Mouse (Mus musculus) megakaryocyte, embryonic 14.5 days (primary cell): ENCODE data around the gene Scml4. TPM values are rescaled to one million over a fixed set of nuclear protein-coding genes. Genes with fewer than 3 reads are reported as not detected.

Source experiments
- H3K27me3 ChIP-seq: replicated peaks from 2 replicates; pipeline ENCODE3; 2012; ENCODE audit warnings: inconsistent platforms
- H3K36me3 ChIP-seq: replicated peaks from 2 replicates; pipeline ENCODE3; 2012; ENCODE audit warnings: low read length, inconsistent platforms, mixed read lengths
- H3K4me1 ChIP-seq: 2 replicates; pipeline ENCODE4 v1.6.1; 2012; ENCODE audit warnings: inconsistent platforms
- H3K4me3 ChIP-seq: replicated peaks from 2 replicates; pipeline ENCODE3; 2012; ENCODE audit warnings: moderate library complexity, mild to moderate bottlenecking, inconsistent platforms
- H3K9me3 ChIP-seq: 2 replicates; pipeline ENCODE4 v1.6.1; 2012; ENCODE audit warnings: inconsistent platforms
- FLI1 ChIP-seq: IDR thresholded peaks from 2 replicates; pipeline ENCODE4 v1.6.1; 2012; ENCODE audit warnings: low read length, inconsistent platforms, mixed read lengths
- GATA1 ChIP-seq: IDR thresholded peaks from 3 replicates; pipeline ENCODE4 v1.6.1; 2012; ENCODE audit warnings: mixed read lengths, low read length, inconsistent platforms, borderline replicate concordance
- polyA plus RNA-seq: library from polyadenylated mRNA; stranded (reverse); fragments of >175 nt; gene quantifications from 2 replicates; pipeline ENCODE4 v1.2.3, GENCODE M21; 2012; ENCODE audit warnings: low replicate concordance; ENCODE audit not compliant: insufficient read depth

Scml4 gene
- not detected in 2 replicates for polyA plus RNA-seq

DNA sequence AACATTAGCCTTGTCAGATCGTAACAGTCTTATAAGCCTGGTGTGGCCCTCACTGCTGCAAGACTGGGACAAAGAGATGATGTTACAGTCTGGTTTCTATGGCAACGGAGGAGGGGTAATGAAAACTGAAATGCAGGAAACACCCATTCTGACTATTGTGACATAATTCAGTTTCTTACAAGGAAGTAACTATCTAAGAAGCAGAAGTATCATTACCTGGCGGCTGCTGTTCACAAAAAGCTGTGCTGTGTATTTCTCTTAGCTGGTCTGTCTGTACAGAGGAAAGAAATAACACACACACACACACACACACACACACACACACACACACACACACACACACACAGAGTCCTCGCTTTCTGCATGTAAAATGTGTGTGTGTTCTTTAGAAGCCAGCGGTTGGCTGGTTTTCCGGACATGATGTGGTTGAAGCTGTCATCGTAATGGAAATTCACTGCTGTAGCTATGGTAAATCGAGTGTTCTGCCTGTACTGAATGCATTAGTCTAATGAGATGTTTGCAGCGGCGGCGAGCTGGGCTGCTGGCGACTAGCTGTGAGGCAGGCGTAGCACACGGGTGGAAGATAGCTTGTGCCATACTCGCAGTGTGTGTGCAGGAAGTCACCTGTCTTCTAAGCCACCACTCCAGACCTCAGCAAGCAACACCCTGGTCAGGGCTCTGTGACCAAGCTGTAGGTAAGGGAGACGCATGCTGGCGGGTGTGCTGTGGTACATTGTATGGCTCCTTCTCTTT lies at the start of gene Scml4:
TSS of gene Scml4 (plus strand) at position 212 of the 753 bp plus-strand sequence.
- Histone ChIP-seq H3K27me3 (peaks cover 4% of the 10 kb centered on the region), H3K4me1 (peaks cover 51% of the 10 kb centered on the region), H3K9me3 (peaks cover 21% of the 10 kb centered on the region), H3K4me3 (peak within 1 kb of the TSS; percentile 92), H3K36me3 (peaks cover 8% of the 10 kb centered on the region)
- TF ChIP-seq FLI1, result no peak
- no peak for TF ChIP-seq GATA1

DNA sequence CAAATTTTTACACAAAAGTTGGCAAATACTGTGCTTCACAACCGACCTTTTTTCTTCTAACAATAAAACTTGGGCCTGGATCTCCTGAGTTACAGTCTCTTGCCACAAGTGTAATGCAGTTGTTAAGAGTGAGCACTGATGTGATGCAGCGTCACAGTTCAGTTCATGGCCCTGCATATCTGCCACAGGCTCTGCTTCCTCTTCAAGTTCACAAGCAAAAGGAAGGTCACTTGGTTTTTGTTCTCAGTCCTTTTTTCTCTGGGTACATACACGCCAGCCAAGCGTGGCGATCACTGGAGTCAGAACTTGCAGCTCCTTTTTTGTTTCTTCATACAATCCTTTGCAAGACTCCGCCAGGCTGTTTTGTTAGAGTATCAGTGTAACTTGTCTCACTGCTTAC lies 34.2 kb upstream of the Scml4 start:
- peaks cover 14% of the 10 kb centered on the region for H3K4me1 ChIP-seq
- TF ChIP-seq FLI1 (no peak), GATA1 (no peak)
- no peaks in the 10 kb centered on the region for H3K9me3 ChIP-seq
- H3K27me3 ChIP-seq, result no peaks in the 10 kb centered on the region
- no peak overlapping the region for H3K4me3 ChIP-seq
- H3K36me3 ChIP-seq, result peaks cover 91% of the 10 kb centered on the region

GRCm38 (mm10) chr10:42827155-42827554 lies 33.0 kb upstream of the Scml4 start:
- Histone ChIP-seq H3K4me1 (peaks cover 14% of the 10 kb centered on the region), H3K4me3 (no peak overlapping the region), H3K9me3 (no peaks in the 10 kb centered on the region), H3K36me3 (peaks cover 93% of the 10 kb centered on the region), H3K27me3 (no peaks in the 10 kb centered on the region)
- no peak for TF ChIP-seq FLI1
- no peak for TF ChIP-seq GATA1

DNA sequence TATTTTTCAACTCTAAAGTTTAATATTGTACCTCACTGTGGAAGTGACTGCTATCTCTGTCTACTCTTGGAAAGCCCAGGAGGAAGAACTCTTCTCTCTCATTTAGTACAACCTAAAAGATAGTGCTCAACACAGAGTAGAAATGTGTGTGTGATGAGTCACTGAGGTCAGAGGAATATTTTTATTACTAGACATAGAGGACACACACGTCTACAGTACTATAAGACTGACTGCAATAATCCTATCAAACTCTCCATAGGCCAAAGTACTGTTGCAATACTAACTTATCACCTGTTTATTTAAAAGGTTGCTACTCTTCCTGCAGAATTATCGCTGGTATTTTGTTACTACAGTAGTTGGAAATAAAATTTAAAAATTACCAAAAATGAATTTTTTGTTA lies 30.2 kb upstream of the Scml4 start:
- H3K9me3 ChIP-seq, result no peaks in the 10 kb centered on the region
- no peaks in the 10 kb centered on the region for H3K27me3 ChIP-seq
- peaks cover 95% of the 10 kb centered on the region for H3K36me3 ChIP-seq
- no peak for TF ChIP-seq FLI1
- TF ChIP-seq GATA1, result no peak
- no peak overlapping the region for H3K4me3 ChIP-seq
- peaks cover 14% of the 10 kb centered on the region for H3K4me1 ChIP-seq

DNA sequence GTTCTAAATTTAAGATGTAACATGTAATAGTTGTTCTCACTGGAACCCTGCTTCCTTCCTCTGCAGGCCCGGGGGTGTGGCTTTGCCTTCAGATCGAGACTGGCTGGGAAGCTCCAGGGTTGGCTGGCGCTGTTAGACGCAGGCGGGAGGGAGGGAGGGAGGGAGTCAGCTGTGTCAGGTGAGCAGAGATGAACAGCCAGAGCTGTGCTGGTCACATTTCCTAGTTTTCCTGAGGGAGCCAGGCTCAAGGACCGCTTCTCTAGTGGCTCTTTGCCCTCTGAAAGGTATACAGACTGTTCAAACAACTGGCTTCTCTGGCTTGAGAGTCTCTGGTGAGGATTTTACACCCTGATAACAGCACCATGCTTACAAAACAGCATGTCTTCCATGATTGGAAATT lies 29.8 kb upstream of the Scml4 start:
- TF ChIP-seq GATA1, result no peak
- TF ChIP-seq FLI1, result no peak
- Histone ChIP-seq H3K9me3 (no peaks in the 10 kb centered on the region), H3K4me3 (no peak overlapping the region), H3K27me3 (no peaks in the 10 kb centered on the region), H3K36me3 (peaks cover 95% of the 10 kb centered on the region), H3K4me1 (peaks cover 12% of the 10 kb centered on the region)

GRCm38 (mm10) chr10:42832677-42833076 lies 27.5 kb upstream of the Scml4 start:
- H3K36me3 ChIP-seq, result peaks cover 93% of the 10 kb centered on the region

DNA sequence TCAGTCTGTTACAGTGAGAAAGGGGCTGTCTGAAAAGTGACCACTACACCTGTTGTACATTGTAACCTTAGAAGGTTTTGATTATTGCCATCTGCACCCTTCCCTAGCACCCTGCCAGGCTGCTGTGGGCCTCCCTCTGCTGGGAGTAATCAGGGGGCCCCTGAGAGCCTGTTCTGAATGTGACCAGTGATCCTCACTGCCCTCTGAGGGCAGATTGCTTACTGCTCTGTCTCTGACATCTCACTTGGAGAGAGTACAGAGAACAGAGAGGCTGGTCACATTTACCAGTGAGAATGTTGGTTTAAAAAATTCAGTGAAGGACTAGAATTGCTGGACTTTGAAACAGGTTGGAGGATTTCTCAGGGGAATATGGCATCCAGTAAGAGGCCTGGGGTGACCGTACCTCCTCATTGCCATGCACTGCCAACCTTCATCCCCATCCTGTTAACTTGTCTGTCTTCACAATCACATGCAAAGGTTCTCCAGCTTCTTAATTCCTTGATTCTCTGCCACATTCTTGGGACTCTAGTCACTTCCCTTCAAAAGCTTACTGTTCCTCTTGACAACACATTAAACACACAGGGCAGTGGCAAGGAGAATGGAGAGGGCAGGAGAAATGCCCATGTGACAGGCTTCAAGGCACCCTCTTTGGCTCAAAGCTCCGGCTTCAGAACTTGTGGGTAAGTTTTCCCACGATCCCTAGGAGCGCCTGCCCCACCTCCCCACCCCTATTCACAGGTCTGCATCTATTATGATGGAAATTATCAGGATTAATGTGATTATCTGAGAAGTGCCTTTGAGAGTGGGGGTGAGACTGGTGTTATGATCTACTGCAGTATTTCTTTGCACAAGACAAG lies 26.1 kb upstream of the Scml4 start:
- Histone ChIP-seq H3K36me3 (peaks cover 78% of the 10 kb centered on the region), H3K4me3 (no peak overlapping the region), H3K4me1 (peaks cover 7% of the 10 kb centered on the region; the same call in 1 of the 2 replicates), H3K9me3 (peaks cover 4% of the 10 kb centered on the region; the same call in 1 of the 2 replicates), H3K27me3 (no peaks in the 10 kb centered on the region)
- TF ChIP-seq FLI1, result no peak
- no peak for TF ChIP-seq GATA1

More at GRCm38 (mm10) chr10:42832677-42833076, 27.5 kb upstream of the Scml4 start:
- TF ChIP-seq GATA1 (no peak), FLI1 (no peak)
- H3K4me1 ChIP-seq, result peaks cover 2% of the 10 kb centered on the region; the same call in 1 of the 2 replicates
- no peaks in the 10 kb centered on the region for H3K9me3 ChIP-seq
- H3K27me3 ChIP-seq, result no peaks in the 10 kb centered on the region
- no peak overlapping the region for H3K4me3 ChIP-seq

- Histone ChIP-seq H3K9me3 (peaks cover 9% of the 10 kb centered on the region; the same call in 1 of the 2 replicates), H3K4me1 (peaks cover 14% of the 10 kb centered on the region), H3K36me3 (peaks cover 39% of the 10 kb centered on the region), H3K4me3 (no peak overlapping the region), H3K27me3 (no peaks in the 10 kb centered on the region)
- no peak for TF ChIP-seq GATA1
Observed at GRCm38 (mm10) chr10:42838106-42838505, 22.1 kb upstream of the Scml4 start.

- H3K4me1 ChIP-seq, result peaks cover 18% of the 10 kb centered on the region
- no peak overlapping the region for H3K4me3 ChIP-seq
- no peaks in the 10 kb centered on the region for H3K27me3 ChIP-seq
- peaks cover 9% of the 10 kb centered on the region; the same call in 1 of the 2 replicates for H3K9me3 ChIP-seq
- no peak for TF ChIP-seq FLI1
- TF ChIP-seq GATA1, result no peak
- peaks cover 33% of the 10 kb centered on the region for H3K36me3 ChIP-seq
Observed at GRCm38 (mm10) chr10:42838736-42839135, 21.4 kb upstream of the Scml4 start.
